Mouse (Mus musculus): ENCODE results near the gene Ralgapa2.

- TF ChIP-seq POLR2A (IDR thresholded peaks at IDR 0.05; ENCODE audit: borderline replicate concordance, insufficient read depth, low read length) (no peak), CTCF (IDR thresholded peaks at IDR 0.05; ENCODE audit: borderline replicate concordance, insufficient read depth, low read depth, low read length) (no peak)
These were observed 20.1 kb downstream of the Ralgapa2 start for GRCm38 (mm10) chr2:146491830-146492610.

Data from cerebellum, adult 2 months (tissue).